Mouse (Mus musculus) intestine, embryonic 16.5 days (tissue): ENCODE results near the gene Hivep3. TPM values are rescaled to one million over a fixed set of nuclear protein-coding genes. Genes with fewer than 3 reads are reported as not detected.

Experiments
- ATAC-seq: fragments of 200-750 bp; cut with Nextera tagmentation; 2 replicates; pipeline ENCODE4 v1.8.0; 2017; ENCODE audit warnings: moderate TSS enrichment, moderate library complexity
- H3K27ac ChIP-seq: fragments of 300-500 bp; sonication (generic); 2 replicates; pipeline ENCODE4 v1.5.1; 2014; ENCODE audit warnings: mild to moderate bottlenecking, low read length
- H3K27me3 ChIP-seq: fragments of 300-500 bp; sonication (generic); replicated peaks from 2 replicates; pipeline ENCODE4 v1.6.1; 2014; ENCODE audit warnings: low read length, control low read depth, mixed read lengths; ENCODE audit not compliant: control insufficient read depth, insufficient read depth
- H3K36me3 ChIP-seq: fragments of 300-500 bp; sonication (generic); 2 replicates; pipeline ENCODE4 v1.6.1; 2014; ENCODE audit warnings: low read length, control low read depth; ENCODE audit not compliant: control insufficient read depth, insufficient read depth
- H3K4me1 ChIP-seq: fragments of 300-500 bp; sonication (generic); 2 replicates; pipeline ENCODE4 v1.6.1; 2014; ENCODE audit warnings: low read length, control low read depth, mixed read lengths; ENCODE audit not compliant: control insufficient read depth, insufficient read depth
- H3K4me2 ChIP-seq: fragments of 300-500 bp; sonication (generic); 2 replicates; pipeline ENCODE4 v1.6.1; 2014; ENCODE audit warnings: low read depth, low read length, control low read depth
- H3K4me3 ChIP-seq: fragments of 300-500 bp; sonication (generic); 2 replicates; pipeline ENCODE4 v1.5.1; 2014; ENCODE audit warnings: mild to moderate bottlenecking, low read length
- H3K9ac ChIP-seq: fragments of 300-500 bp; sonication (generic); 2 replicates; pipeline ENCODE4 v1.6.1; 2014; ENCODE audit warnings: low read depth, low read length
- H3K9me3 ChIP-seq: fragments of 300-500 bp; sonication (generic); 2 replicates; pipeline ENCODE4 v1.6.1; 2016; ENCODE audit warnings: low read length, control low read depth; ENCODE audit not compliant: control insufficient read depth
- WGBS: fragments of 180-500 bp; shearing (Covaris S2); extraction: QIAGEN DNeasy Blood & Tissue Kit; methylation state at CpG from one replicate; pipeline ENCODE4 v1.1.7; 2014; 5-methylcytosine and 5-hydroxymethylcytosine counted together
- polyA plus RNA-seq: library from polyadenylated mRNA; unstranded; fragments of >200 nt; fragmentation: Nextera tagmentation; extraction: Ambion mirVana; gene quantifications from 2 replicates; pipeline ENCODE4 v1.2.1, GENCODE M21; 2015

The Hivep3 gene
- polyA plus RNA-seq, 1 experiment from 2014 or later, result 4.4 TPM

GRCm38 (mm10) chr4:119825956-119826355 lies 92.4 kb downstream of the Hivep3 start:
- no peak for ATAC-seq
- WGBS, result 68% methylated on average over 3 of the region's 3 CpGs
- Histone ChIP-seq H3K27ac (no peak overlapping the region), H3K4me3 (no peak overlapping the region), H3K36me3 (no peaks in the 10 kb centered on the region), H3K27me3 (no peaks in the 10 kb centered on the region), H3K4me2 (no peak overlapping the region), H3K4me1 (no peaks in the 10 kb centered on the region), H3K9ac (no peak overlapping the region), H3K9me3 (no peaks in the 10 kb centered on the region)

DNA sequence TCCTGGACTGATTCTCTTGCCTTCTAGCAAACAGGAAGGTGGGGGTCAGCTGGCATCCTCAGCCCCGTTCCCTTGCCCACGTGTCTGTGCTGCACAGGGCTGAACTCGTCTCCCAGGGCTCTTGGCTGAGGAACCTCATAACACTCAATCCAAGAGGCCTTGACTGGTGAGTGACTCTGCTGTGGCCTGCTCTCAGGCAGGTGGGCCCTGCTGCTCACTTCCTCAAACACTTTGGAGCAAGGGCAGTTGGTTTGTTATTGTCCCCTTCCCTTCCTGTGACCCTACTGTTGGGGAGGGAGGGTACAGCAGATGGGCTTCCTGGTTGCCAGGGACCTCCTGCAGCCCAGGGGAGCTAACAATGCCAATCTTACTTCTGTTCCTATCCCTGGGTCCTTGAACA lies 94.8 kb downstream of the Hivep3 start:
- H3K4me1 ChIP-seq, result no peaks in the 10 kb centered on the region
- no peak overlapping the region for H3K9ac ChIP-seq
- WGBS, result 77% methylated on average over 3 of the region's 3 CpGs
- H3K27me3 ChIP-seq, result no peaks in the 10 kb centered on the region
- no peak overlapping the region for H3K4me3 ChIP-seq
- H3K27ac ChIP-seq, result no peak overlapping the region
- H3K9me3 ChIP-seq, result no peaks in the 10 kb centered on the region
- no peak overlapping the region for H3K4me2 ChIP-seq
- ATAC-seq, result no peak
- no peaks in the 10 kb centered on the region for H3K36me3 ChIP-seq

GRCm38 (mm10) chr4:119828996-119829395 lies 95.4 kb downstream of the Hivep3 start:
- no peak overlapping the region for H3K9ac ChIP-seq
- 74% methylated on average over 4 of the region's 4 CpGs for WGBS
- H3K9me3 ChIP-seq, result no peaks in the 10 kb centered on the region
- H3K27me3 ChIP-seq, result no peaks in the 10 kb centered on the region
- H3K4me2 ChIP-seq, result no peak overlapping the region
- H3K36me3 ChIP-seq, result no peaks in the 10 kb centered on the region
- no peak for ATAC-seq
- H3K4me1 ChIP-seq, result no peaks in the 10 kb centered on the region
- no peak overlapping the region for H3K4me3 ChIP-seq
- H3K27ac ChIP-seq, result no peak overlapping the region

DNA sequence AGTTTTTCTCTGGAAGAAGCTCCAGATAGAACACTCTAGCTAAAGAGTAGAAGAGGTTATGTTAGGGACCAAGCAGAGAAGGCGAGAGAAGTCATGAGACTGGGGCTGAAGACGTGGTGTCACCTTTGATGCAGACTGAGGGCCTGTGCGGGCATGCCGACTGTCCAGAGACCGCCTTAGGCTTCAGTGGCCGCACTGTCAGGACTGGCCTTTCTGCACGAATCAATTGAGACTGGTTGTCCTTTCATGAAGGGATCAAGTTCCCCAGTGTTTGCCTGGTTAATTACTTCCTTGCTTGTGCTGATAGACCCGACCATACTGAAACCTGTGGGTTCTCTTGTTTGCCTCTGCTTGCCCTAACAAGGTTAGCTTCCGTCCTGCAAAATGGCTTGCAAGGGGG lies 99.7 kb downstream of the Hivep3 start:
- Histone ChIP-seq H3K36me3 (no peaks in the 10 kb centered on the region), H3K9ac (no peak overlapping the region), H3K27ac (no peak overlapping the region), H3K4me3 (no peak overlapping the region), H3K27me3 (no peaks in the 10 kb centered on the region), H3K4me2 (no peak overlapping the region), H3K9me3 (no peaks in the 10 kb centered on the region), H3K4me1 (no peaks in the 10 kb centered on the region)
- 64% methylated on average over 9 of the region's 9 CpGs for WGBS
- no peak for ATAC-seq

DNA sequence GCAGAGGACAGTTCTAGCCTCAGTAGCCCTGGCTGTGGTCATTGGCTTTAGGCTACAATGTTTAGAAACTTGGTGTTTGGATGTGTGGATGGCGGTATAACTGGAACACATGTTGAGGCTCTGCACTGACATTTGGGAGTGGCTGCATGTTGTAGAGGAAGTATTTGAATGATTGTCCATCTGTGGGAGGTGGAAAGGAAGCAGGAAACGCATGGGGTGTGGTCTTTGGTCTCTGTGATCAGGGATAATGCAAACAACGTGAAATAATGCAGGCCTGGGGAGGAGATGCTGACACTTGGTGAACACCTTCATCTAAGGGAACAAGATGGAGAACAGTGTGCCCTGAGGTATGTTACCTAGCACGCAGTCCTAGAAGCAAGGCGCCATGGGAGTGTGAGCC lies 100.3 kb downstream of the Hivep3 start:
- H3K9ac ChIP-seq, result no peak overlapping the region
- no peaks in the 10 kb centered on the region for H3K36me3 ChIP-seq
- no peak overlapping the region for H3K4me3 ChIP-seq
- no peak for ATAC-seq
- H3K4me1 ChIP-seq, result no peaks in the 10 kb centered on the region
- 58% methylated on average over 5 of the region's 5 CpGs for WGBS
- H3K27ac ChIP-seq, result no peak overlapping the region
- no peaks in the 10 kb centered on the region for H3K27me3 ChIP-seq
- H3K4me2 ChIP-seq, result no peak overlapping the region
- no peaks in the 10 kb centered on the region for H3K9me3 ChIP-seq

GRCm38 (mm10) chr4:119836181-119836580 lies 102.6 kb downstream of the Hivep3 start:
- H3K9ac ChIP-seq, result no peak overlapping the region
- no peak overlapping the region for H3K4me3 ChIP-seq
- ATAC-seq, result no peak
- H3K27me3 ChIP-seq, result no peaks in the 10 kb centered on the region
- no peaks in the 10 kb centered on the region for H3K4me1 ChIP-seq
- no peak overlapping the region for H3K27ac ChIP-seq
- no peaks in the 10 kb centered on the region for H3K9me3 ChIP-seq
- H3K36me3 ChIP-seq, result no peaks in the 10 kb centered on the region
- no peak overlapping the region for H3K4me2 ChIP-seq
- 74% methylated on average over 3 of the region's 3 CpGs for WGBS

DNA sequence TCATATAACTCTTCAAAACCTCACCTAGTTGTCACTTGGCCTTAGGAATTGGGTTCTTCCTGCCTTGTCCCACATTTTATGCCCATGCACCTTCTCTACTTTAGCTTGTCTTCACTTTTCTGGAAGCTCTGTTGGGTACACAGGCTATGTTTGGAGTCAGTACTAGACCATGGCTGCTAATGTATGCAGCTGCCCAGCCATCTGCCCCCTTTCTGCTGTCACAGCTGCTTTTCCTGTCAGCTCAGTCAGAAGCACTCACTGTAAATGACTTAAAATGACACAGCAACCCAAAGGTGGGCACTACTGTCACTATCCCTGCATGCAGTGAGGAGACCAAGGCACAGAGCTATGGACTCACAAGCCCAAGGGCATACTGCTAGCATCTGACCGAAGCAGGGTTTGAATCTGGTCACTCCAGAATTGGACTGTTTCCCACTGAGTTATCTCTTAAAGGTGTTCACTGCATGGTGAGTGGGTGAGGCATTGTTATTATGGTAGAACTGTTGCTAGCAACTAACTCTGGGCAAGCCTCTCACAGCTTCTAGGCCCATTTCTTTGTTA lies 104.0 kb downstream of the Hivep3 start:
- H3K9ac ChIP-seq, result no peak overlapping the region
- H3K4me3 ChIP-seq, result no peak overlapping the region
- no peak overlapping the region for H3K27ac ChIP-seq
- 93% methylated on average over 1 of the region's 1 CpGs for WGBS
- no peak for ATAC-seq
- H3K4me1 ChIP-seq, result no peaks in the 10 kb centered on the region
- H3K4me2 ChIP-seq, result no peak overlapping the region
- no peaks in the 10 kb centered on the region for H3K36me3 ChIP-seq
- no peaks in the 10 kb centered on the region for H3K27me3 ChIP-seq
- H3K9me3 ChIP-seq, result no peaks in the 10 kb centered on the region

GRCm38 (mm10) chr4:119838308-119838707 lies 104.7 kb downstream of the Hivep3 start:
- 72% methylated on average over 2 of the region's 2 CpGs for WGBS
- H3K36me3 ChIP-seq, result no peaks in the 10 kb centered on the region
- no peaks in the 10 kb centered on the region for H3K4me1 ChIP-seq
- H3K27ac ChIP-seq, result no peak overlapping the region
- H3K9me3 ChIP-seq, result no peaks in the 10 kb centered on the region
- no peaks in the 10 kb centered on the region for H3K27me3 ChIP-seq
- ATAC-seq, result no peak
- no peak overlapping the region for H3K9ac ChIP-seq
- no peak overlapping the region for H3K4me2 ChIP-seq
- H3K4me3 ChIP-seq, result no peak overlapping the region

DNA sequence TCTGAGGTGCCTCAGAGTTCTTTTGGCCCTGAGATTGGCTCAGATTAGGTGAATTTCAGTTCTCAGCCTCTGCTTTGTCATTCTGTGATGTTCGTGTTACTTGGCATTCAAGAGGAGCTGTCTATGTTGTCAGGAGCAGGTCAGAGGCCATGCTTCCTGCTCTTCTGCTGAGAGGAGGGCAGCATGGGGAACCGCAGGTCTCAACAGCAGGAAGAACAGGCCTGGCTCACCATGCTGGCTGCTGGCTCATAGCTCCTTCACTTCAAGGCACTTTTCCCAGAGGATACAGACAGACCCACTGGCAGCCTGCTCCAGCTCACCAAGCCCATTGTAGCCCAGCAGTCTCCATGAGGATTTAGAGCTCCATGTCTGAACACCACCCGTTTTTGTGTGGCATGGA lies 109.7 kb downstream of the Hivep3 start:
- no peaks in the 10 kb centered on the region for H3K4me1 ChIP-seq
- H3K9ac ChIP-seq, result no peak overlapping the region
- H3K27ac ChIP-seq, result no peak overlapping the region
- 60% methylated on average over 3 of the region's 3 CpGs for WGBS
- no peaks in the 10 kb centered on the region for H3K36me3 ChIP-seq
- no peaks in the 10 kb centered on the region for H3K27me3 ChIP-seq
- H3K4me2 ChIP-seq, result no peak overlapping the region
- ATAC-seq, result no peak
- H3K4me3 ChIP-seq, result no peak overlapping the region
- H3K9me3 ChIP-seq, result no peaks in the 10 kb centered on the region

DNA sequence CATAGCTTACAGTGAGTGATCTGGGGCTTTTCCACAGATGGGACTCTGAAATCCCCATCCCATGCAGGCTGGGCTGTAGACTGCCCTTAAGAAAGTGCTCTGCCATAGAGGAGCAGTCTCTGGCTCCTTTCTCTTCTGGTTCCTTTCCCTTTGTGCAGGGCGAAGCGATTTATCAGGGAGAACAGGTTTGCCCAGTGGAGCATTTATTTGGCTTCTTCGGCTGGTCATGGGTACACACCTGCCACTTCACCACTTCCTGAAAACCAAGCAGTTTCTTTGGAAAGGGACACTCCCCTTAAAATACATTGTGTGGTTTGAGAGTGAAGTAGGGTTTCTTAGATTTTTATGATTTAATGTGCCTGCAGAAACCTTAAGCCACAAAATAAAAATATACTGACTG lies 110.7 kb downstream of the Hivep3 start:
- WGBS, result 67% methylated on average over 3 of the region's 3 CpGs
- Histone ChIP-seq H3K27ac (no peak overlapping the region), H3K9me3 (no peaks in the 10 kb centered on the region), H3K4me1 (no peaks in the 10 kb centered on the region), H3K9ac (no peak overlapping the region), H3K4me3 (no peak overlapping the region), H3K27me3 (no peaks in the 10 kb centered on the region), H3K4me2 (no peak overlapping the region), H3K36me3 (no peaks in the 10 kb centered on the region)
- no peak for ATAC-seq
